In genomic region chr4:40722687-40723460, GRCm38 (mm10) we compare ENCODE assay signal across 7 mouse cellular contexts. TPM values are rescaled to one million over a fixed set of nuclear protein-coding genes. Genes with fewer than 3 reads are reported as not detected.
A peak's percentile ranks its signal among the peaks of the same experiment; 100 is the strongest.
DNase-seq lines count a peak whose midpoint lies in the region; ATAC-seq and TF ChIP-seq lines count a peak whose summit lies in the region.

No protein-coding gene starts in this region.

- no peaks in the 10 kb centered on the region for H3K9me3 ChIP-seq in midbrain, postnatal 0 days (ENCODE audit: low read length)

- H3K4me1 ChIP-seq in midbrain, postnatal 0 days (ENCODE audit: insufficient read depth, low read length) = peaks cover 11% of the 10 kb centered on the region; the same call in 1 of the 2 replicates

- H3K9ac ChIP-seq in midbrain, postnatal 0 days (replicated peaks; ENCODE audit: low read length, poor library complexity, severe bottlenecking) = peak overlapping the region; percentile 94

- WGBS in midbrain, postnatal 0 days = under 1% methylated on average over 53 of the region's 62 CpGs

- peak overlapping the region; percentile 55 for H3K4me2 ChIP-seq in midbrain, postnatal 0 days (ENCODE audit: low read depth, low read length, poor library complexity, severe bottlenecking)

- peak overlapping the region; percentile 99 for H3K27ac ChIP-seq in midbrain, postnatal 0 days (ENCODE audit: low read depth, low read length)

- DNase-seq in embryo, embryonic 11 days = peak; percentile 86
- DNase-seq in heart, adult 11 months = peak; percentile 99
- DNase-seq in kidney, adult 11 months = peak; percentile 75
- DNase-seq in liver = peak; percentile 86
- peak; percentile 85 for DNase-seq in midbrain, postnatal 0 days (ENCODE audit: low spot score)
- peak; percentile 75 to 81 for DNase-seq in spleen, postnatal 36 days (ENCODE audit: low spot score in 2 of 2)

- no peak for TF ChIP-seq CTCF in midbrain, postnatal 0 days (IDR thresholded peaks at IDR 0.05)

- no peaks in the 10 kb centered on the region for H3K36me3 ChIP-seq in midbrain, postnatal 0 days (ENCODE audit: insufficient read depth, low read length)

- ATAC-seq in activated CD4-positive, CD25-positive, alpha-beta regulatory T cell, adult 4 months = peak; percentile 44
- ATAC-seq in midbrain, postnatal 0 days (ENCODE audit: low FRiP score) = peak; percentile 93

- H3K27me3 ChIP-seq in midbrain, postnatal 0 days (ENCODE audit: insufficient read depth, low read length) = no peaks in the 10 kb centered on the region

- H3K4me3 ChIP-seq in midbrain, postnatal 0 days (ENCODE audit: low read depth, low read length) = peak overlapping the region; percentile 88

RNA-seq across cellular contexts. Expression of gene Dnaja1, which starts 0.9 kb away (rescaled TPM):
- 100 to 1,000 TPM; 474 TPM for polyA plus RNA-seq in activated CD4-positive, CD25-positive, alpha-beta regulatory T cell, adult 4 months (2017; shearing (Covaris generic))
- total RNA-seq in midbrain, postnatal 0 days (2014; rRNA removed) = 104 and 140 TPM in 2 replicates
- 585 and 650 TPM in 2 replicates for polyA plus RNA-seq in midbrain, postnatal 0 days (2015; fragmentation: Nextera tagmentation; extraction: Ambion mirVana)

RNA-seq across cellular contexts. Expression of gene Aptx, which starts 19.9 kb away (rescaled TPM):
- 10 to 100 TPM; 29.8 to 34.2 TPM for polyA plus RNA-seq in activated CD4-positive, CD25-positive, alpha-beta regulatory T cell, adult 4 months (2017; shearing (Covaris generic))
- total RNA-seq in midbrain, postnatal 0 days (2014; rRNA removed) = 17.3 and 18.4 TPM in 2 replicates
- polyA plus RNA-seq in midbrain, postnatal 0 days (2015; fragmentation: Nextera tagmentation; extraction: Ambion mirVana) = 31.3 and 34.6 TPM in 2 replicates

RNA-seq across cellular contexts. Expression of gene Smu1, which starts 34.8 kb away (rescaled TPM):
- polyA plus RNA-seq in activated CD4-positive, CD25-positive, alpha-beta regulatory T cell, adult 4 months (2017; shearing (Covaris generic)) = 100 to 1,000 TPM; 111 to 128 TPM
- total RNA-seq in midbrain, postnatal 0 days (2014; rRNA removed) = 61.3 and 69.1 TPM in 2 replicates
- 94.4 and 97.6 TPM in 2 replicates for polyA plus RNA-seq in midbrain, postnatal 0 days (2015; fragmentation: Nextera tagmentation; extraction: Ambion mirVana)

Comparison
In these comparisons a context has a peak if more than half of its experiments do, and no peak if none do; other contexts are left out.
1. Peak in every context shown above with its lines: DNase-seq, ATAC-seq, H3K4me3 ChIP-seq and H3K27ac ChIP-seq.